Mouse (Mus musculus) brain, adult 2 months (tissue): Measurements from ENCODE around the gene Fam196b.

Experiments
- DNase-seq: peaks from one replicate; pipeline ENCODE4 v3.0.0; 2011; ENCODE audit warnings: low read depth, low spot score

The Fam196b gene

DNA sequence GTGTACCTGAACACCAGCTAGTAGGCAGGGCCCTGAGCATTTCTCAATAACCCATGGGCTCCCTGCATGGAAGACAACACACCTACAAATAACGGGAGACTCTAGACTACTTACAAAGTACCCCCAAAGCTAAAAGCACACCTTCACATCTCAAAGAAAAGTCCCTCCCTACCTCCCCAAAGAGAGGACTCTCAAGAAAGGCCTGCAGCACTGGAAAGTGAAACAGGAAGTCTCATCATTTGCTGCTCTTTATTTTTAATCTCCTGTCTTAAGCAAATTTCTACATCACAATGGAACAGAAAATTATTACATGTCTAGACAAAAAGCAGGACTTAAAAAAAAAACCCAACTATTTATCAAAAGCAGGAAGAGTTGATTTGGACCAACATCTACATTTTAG is 90.7 kb downstream of the Fam196b start:
- no peak for DNase-seq

DNA sequence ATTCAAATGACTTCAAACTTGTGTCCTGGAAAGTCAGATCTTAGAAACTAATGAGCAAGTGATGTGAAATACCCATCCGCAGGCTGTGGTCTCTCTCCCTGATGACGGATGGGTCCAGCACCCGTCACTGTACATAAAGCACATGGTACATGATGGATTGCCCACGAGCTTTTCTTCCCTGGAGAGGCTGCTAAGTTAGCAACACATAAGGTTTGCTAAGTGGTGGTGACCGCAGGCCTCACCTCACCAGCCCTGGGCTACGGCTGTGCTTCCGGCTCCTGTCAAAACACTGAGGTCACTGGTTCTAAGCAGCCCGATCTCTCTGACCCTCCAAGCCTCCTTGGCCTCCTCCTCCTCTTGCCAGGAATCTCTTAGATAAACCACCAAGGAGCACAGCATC is 91.7 kb downstream of the Fam196b start:
- DNase-seq = no peak

DNA sequence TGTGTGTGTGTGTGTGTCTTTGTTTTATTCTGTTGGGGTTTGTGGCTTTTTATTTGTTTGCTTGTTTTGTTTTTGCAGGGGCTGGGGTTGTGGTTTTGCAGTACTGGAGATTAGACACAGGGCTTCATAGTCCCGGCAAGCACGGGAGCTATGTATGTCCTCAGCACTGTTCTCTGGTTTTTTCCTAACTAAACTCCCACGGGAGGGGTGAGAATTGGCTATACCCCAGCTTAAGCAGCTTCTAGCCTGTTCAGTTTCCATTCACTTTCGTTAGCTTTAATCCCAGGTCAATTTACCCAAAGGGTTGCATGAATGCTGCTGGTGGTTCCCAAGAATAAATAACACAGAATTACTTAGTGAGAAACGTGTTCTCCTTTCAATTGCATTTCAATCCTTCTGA is 92.2 kb downstream of the Fam196b start:
- DNase-seq = no peak

DNA sequence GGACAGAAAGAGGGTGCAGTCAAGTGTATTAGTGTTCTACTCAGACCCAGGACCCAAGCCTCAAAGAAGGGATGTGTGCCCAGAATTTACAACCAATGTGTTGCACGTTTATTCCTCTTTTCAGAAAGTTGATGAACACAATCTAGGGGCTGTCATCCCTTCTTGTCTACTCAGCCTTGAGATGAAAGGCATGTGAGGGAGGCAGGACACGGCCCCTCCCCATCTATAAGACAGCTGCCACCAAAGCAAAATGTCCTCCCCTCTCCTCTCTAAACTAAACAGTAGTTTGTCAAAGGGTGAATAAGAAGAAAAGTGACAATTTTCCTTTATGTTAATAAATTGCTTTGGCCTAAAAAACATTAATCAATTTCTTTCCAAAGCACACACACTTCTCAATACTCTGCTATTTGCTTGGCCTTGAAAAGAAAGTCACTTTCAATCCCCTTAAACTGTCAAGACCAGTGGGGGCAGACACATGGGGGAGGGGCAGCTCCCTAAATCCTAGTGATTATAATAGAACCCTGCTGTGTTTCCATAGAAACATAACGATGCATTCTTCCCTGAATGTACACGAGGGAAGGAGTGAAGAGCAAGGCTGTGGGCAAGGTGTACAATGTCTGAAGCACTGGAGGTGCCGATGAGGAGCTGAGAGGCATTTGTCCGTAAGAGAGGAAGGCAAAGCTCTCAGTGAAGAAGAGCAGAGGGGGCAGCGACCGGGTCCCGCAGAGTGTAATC is 101.4 kb downstream of the Fam196b start:
- peak; percentile 29 for DNase-seq

DNA sequence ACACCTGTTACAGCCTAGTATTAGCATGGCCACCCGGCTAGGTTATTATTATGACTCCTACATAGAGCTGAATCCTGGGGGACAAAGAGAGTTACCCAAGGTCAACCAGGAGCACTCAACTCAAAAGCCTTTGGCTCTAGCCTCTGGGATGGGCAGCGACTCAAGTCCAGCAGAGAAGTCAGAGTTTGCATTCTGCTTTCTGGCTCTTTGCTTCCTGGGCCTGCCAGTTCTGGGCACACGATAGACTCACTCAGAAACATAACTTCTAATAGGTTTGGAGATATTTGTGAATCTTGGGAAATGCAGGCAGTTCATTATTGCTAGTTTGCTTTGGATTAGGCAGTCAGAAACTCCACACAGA is 102.0 kb downstream of the Fam196b start:
- no peak for DNase-seq

DNA sequence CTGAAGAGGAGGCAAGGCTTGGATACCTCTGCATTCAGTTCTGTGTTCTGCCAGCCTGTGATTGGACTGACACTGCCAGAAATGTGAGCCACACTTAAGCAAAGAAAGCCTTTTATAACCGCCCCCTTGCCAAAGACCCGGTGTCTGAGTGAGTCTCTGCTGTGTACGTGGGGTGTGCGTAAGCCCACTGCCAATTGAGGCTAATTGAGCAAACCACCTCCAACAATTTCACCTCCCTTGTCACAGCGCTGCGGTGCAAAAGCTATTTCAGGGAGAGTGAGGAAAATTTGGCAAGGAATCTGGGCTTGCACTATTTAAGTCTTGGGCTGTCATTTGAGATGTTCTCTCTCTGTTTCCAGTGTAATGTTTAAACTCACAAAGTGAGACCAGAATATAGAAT is 106.4 kb downstream of the Fam196b start:
- DNase-seq = peak; percentile 89

DNA sequence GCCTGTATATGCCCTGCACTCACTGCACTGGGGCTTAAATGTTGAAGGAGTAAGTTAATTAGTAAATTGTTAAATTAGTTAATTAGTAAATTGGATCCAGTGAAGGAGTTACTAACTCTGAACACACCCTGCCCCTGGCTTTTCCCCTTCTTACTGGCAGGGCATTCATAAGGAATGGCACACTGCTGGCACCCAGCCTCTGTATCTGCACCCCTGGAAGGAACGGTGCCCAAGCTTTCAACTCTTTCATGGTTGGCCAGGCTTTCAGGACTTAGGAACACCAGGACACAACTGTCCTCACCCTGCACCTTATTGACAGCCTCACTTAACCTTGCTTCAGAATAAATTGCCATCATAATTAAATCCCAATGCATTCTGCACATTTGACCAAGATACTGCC is 109.9 kb downstream of the Fam196b start:
- DNase-seq = no peak

DNA sequence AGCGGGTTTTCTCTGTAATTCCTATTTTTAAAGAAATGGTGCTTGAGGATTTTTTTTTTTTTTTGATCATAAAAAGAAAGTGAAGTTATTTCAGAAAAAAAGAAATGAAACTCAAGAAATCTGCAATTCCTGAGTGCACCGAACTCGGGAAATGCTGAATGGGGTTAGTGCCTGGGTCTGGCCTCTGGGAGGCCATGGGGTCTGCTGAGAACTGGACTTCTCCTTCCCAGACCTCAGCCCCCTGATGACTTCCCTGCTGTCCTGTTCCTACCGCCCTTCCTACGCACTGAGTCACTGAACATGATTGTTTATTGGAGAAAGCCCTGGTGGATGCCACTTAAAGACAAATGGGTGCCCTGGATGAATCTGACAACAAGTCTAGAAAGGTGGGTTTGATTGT is 112.6 kb downstream of the Fam196b start:
- DNase-seq = no peak

DNA sequence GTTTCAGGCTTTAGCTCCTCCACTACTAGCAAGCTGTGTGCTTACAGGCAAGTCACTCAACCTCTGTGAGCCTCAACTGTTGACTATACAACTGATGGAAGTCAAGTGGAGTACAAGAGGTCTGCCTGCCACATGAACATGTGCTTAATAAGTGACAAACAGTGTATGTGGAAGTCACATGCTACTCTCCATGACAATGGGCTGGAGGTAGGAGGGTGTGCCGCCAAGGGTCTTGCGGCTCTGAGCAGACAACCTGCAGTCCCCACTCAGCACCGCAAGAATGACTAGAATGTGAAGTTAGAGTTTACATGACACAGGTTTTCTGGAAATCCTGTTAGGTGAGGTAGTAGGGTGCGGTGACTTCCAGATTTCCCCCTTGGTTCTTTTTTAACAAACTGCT is 116.3 kb downstream of the Fam196b start:
- no peak for DNase-seq

DNA sequence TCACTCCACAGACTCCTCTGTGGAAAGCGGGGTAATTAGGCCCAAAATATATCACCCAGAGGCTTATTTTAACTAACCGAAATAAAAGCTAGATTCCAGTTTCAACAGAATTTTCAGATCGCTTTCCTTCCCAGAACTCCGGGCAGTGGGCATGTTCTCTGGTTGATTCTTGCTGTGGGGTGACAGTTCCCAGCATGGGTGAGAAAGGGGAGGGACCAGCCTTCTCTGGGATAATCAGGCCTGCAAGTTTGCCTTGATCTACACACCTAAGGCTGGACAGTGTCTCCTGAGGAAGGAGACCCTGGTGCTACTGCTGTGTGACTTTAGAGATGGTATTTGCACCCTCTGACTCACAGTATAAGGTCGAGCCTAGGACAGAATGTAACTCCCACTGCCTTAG is 116.7 kb downstream of the Fam196b start:
- DNase-seq = no peak

DNA sequence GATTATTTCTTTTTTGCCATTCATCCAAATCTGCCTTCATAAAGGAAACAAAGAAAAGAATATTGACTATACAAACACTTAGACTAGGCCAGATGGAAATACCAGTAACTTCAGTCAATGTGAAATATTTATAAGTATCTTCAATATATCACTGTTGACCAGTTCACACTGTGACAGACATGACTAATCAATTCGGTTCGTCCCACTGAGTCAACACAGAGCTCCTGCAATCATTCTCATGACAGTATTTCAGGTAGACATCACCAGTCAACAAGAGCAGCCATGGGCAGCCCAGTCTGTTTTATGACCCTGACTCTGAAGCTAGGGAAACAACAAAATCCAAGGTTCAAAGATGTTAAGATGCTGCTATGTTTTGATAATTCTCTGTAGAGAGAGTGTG is 117.4 kb downstream of the Fam196b start:
- DNase-seq = no peak

DNA sequence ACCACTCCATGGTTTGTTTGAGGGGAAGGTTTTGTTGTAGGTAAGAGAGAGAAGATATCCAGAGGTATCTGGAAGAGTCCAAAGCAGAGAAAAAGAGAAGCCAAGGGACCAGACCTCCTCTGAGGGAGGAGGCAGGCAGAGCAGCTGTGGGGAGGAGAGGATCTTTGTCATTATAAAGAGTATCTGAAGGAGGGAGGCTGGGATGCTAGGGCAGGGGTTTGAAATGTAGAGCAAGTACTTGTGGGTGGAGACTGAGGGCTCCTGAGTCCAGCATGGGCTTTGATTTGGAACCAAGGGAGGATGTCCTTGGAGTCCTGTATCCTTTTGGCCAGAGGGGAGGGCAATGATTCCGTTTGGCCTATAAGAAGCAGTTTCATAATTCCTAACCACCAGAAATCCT is 122.8 kb downstream of the Fam196b start:
- DNase-seq = no peak

DNA sequence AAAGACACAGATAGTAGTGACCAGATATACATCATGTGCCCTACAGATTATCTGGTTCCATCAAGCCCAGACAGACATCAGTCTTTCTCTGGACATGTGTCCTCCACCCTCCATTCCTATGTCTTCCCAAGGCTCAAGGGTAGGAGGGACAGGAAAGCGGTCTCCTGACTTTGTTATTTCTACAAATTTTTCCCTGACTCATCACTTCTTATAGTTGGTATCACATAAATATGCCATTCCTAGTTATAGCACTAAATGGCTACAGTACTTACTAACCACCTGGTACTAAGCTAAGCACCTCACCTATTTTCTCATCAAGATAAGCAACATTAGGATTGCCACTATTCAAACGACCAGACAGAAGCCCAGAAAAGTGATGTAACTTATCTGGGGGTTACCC is 123.8 kb downstream of the Fam196b start:
- DNase-seq = no peak

DNA sequence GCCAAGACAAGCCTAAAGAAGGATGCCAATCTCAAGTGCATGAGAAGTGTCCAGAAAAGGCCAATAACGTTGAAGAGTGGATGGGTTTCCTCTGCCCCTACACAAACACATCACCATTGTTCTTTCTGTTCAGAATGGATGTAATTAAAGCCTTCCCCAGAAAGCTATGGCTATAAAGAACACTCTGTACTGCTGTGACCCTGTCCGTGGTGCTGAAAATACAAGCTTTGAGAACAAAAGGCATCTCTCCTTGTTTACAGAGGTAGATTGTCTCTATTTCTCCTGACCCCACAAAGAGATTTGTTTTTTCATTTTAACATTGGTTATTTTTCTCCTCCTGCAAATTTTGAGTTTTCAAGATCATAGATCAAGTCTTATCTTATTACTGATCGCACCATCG is 133.3 kb downstream of the Fam196b start:
- DNase-seq = peak; percentile 35

DNA sequence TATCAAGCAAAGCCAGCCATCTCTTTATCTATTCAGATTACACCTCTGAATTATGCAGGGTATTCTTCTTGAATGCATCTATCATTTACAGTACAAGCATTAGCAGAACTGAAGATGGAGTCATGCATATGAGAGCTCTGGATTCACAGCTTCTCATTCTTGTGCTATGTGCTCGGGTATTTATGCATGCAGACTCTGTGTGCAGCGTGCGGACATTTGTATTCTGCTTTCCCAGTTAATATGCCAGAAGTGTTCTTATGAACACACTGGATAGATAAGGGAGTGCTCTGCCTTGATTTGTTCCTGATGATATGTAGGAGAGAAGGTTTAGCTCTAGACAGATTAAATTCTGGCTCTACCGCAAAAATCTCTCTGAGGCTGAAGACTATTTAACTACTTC is 135.3 kb downstream of the Fam196b start:
- DNase-seq = no peak

DNA sequence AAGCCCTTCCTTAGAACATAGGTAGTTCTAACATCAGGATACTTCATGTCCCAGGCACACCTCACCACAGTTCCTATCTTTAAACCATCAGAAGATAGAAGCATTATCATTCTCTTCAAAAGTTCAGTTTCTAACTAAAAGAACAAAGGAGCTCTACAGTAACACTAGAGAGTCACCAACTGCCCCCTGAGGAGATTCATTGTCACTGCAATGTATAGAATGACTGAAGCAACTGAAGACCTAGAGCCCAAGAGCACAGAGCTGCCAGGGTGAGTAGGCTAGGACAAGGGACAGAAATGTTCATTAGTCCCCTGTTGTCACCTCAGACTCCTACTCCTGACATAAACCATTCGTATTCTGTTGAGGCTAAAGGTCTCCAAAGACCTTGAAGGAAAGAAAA is 152.4 kb downstream of the Fam196b start:
- DNase-seq = no peak

DNA sequence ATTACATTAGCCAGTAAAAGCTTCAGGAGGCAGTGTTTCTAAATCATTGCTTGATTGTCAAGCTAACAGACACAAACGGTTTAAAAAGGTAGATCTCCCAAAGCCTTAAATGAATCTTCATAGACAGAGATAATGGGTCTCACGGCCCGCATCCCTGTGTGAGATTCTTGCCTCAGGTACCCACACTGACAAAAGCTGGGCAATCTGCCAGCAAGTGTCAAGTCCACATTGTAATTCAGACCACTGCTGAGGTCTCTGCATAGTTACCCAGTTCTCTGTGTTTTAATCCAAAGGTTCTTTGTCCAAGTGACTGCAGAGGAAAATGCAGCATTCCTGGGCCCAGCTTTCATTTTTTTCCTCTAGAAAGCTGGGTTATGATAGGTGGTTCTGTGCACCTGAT is 153.9 kb downstream of the Fam196b start:
- DNase-seq = no peak

DNA sequence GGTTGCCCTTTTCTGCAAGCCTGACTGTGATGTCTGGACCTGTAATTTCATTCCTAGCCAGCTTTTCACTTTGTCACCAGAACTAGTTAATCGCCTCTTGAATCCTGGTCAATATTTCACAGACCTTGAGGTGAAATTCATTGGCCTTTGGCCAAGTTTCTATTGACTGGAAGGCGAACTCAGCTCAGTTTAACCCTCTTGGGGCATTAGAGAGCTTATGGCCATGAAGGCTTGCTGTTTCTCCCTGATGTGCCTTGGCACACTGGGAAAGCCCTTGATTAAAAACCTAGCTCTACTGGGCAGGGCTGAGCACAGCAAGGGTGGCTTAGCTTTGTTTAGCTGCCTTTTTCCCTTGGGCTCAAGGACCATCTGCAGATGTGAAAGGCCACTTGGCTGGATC is 155.2 kb downstream of the Fam196b start:
- no peak for DNase-seq
